Mouse (Mus musculus): Measurements from ENCODE around the gene Egf. TPM values are rescaled to one million over a fixed set of nuclear protein-coding genes. Genes with fewer than 3 reads are reported as not detected.

Gene Egf
- polyA plus RNA-seq, 1 experiment from 2014 or later: 2.3 TPM

DNA sequence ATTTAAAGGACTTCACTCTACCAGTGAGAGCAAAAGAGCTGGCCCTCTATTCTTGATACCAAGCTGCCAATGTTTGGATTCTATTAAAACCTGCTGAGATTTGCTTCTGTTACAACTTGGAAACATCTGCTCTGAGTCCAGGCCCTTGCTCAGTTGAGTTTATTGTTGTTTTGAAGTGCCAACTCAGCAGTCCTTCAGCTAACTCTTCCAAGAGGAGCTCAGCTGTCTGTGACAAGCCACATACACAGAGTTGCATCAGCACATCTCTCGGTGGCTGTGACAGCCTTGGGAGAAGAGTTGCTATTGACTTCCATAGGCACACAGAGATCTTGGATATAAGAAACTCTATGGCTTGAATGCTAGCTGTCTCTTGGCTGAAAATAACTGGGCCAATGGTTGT lies 124.1 kb downstream of the Egf start:
- H3K4me2 ChIP-seq (ENCODE audit: low read length): no peak overlapping the region
- 55% methylated on average over 1 of the region's 1 CpGs for WGBS
- no peak overlapping the region for H3K9ac ChIP-seq (ENCODE audit: low read length)
- H3K36me3 ChIP-seq (ENCODE audit: control insufficient read depth, insufficient read depth, low read length): 0 out of 2 replicates have a peak, but pooled peaks cover 11% of the 10 kb centered on the region
- no peak overlapping the region for H3K4me3 ChIP-seq (ENCODE audit: control insufficient read depth in 1 of 2, insufficient read depth in 1 of 2, low read depth in 1 of 2, low read length in 2 of 2)
- peaks cover 0 to 8% of the 10 kb centered on the region in 2 experiments; a peak in 3 of 4 replicates for H3K4me1 ChIP-seq (ENCODE audit: control insufficient read depth in 2 of 2, insufficient read depth in 2 of 2, low read length in 2 of 2)
- no peak overlapping the region for H3K27ac ChIP-seq (replicated peaks in 1 of 2; ENCODE audit: control insufficient read depth in 1 of 2, insufficient read depth in 1 of 2, low read depth in 2 of 2, low read length in 2 of 2)
- no peak for ATAC-seq (ENCODE audit: insufficient number of reproducible peaks, insufficient read depth, low FRiP score, low read depth)
- H3K27me3 ChIP-seq (ENCODE audit: control insufficient read depth, insufficient read depth, low read length): no peaks in the 10 kb centered on the region
- H3K9me3 ChIP-seq (ENCODE audit: control insufficient read depth, low read length): no peaks in the 10 kb centered on the region

Small RNAs within 50 kb of the gene (microRNA-seq; reads per million reads assigned to microRNA genes)
- not detected for gene Gm24515

Other genes starting within 250 kb of the Egf start
- gene Elovl6, start 223.0 kb downstream of the Egf start, polyA plus RNA-seq (2014; fragmentation: Nextera tagmentation; extraction: Ambion mirVana): 9.1 and 9.8 TPM in 2 replicates
- not detected in 2 replicates for gene Lrit3, start 48.7 kb upstream of the Egf start, polyA plus RNA-seq (2014; fragmentation: Nextera tagmentation; extraction: Ambion mirVana)
- gene Rrh, start 67.3 kb upstream of the Egf start, polyA plus RNA-seq (2014; fragmentation: Nextera tagmentation; extraction: Ambion mirVana): not detected in 2 replicates
- gene Gar1, start 76.1 kb upstream of the Egf start, polyA plus RNA-seq (2014; fragmentation: Nextera tagmentation; extraction: Ambion mirVana): 14.0 and 21.5 TPM in 2 replicates
- 2.7 and 3.4 TPM in 2 replicates for gene Cfi, start 80.6 kb upstream of the Egf start, polyA plus RNA-seq (2014; fragmentation: Nextera tagmentation; extraction: Ambion mirVana)
- gene Pla2g12a, start 123.3 kb upstream of the Egf start, polyA plus RNA-seq (2014; fragmentation: Nextera tagmentation; extraction: Ambion mirVana): 67.3 and 67.9 TPM in 2 replicates
- 66.4 and 74.2 TPM in 2 replicates for gene Casp6, start 146.1 kb upstream of the Egf start, polyA plus RNA-seq (2014; fragmentation: Nextera tagmentation; extraction: Ambion mirVana)
- 4.7 and 5.1 TPM in 2 replicates for gene Mcub, start 214.9 kb upstream of the Egf start, polyA plus RNA-seq (2014; fragmentation: Nextera tagmentation; extraction: Ambion mirVana)

Measured in heart, embryonic 14.5 days (tissue).